Mouse (Mus musculus): ENCODE measurements around the gene Usp34. TPM values are rescaled to one million over a fixed set of nuclear protein-coding genes. Genes with fewer than 3 reads are reported as not detected.
"Not testable (repeated sequence)": the region's sequence is repeated elsewhere in the genome, so short reads cannot be mapped to it uniquely, and the experiment has no call there.

The Usp34 gene
- total RNA-seq, 2 experiments from 2014 or later: 89.0 to 101 TPM

DNA sequence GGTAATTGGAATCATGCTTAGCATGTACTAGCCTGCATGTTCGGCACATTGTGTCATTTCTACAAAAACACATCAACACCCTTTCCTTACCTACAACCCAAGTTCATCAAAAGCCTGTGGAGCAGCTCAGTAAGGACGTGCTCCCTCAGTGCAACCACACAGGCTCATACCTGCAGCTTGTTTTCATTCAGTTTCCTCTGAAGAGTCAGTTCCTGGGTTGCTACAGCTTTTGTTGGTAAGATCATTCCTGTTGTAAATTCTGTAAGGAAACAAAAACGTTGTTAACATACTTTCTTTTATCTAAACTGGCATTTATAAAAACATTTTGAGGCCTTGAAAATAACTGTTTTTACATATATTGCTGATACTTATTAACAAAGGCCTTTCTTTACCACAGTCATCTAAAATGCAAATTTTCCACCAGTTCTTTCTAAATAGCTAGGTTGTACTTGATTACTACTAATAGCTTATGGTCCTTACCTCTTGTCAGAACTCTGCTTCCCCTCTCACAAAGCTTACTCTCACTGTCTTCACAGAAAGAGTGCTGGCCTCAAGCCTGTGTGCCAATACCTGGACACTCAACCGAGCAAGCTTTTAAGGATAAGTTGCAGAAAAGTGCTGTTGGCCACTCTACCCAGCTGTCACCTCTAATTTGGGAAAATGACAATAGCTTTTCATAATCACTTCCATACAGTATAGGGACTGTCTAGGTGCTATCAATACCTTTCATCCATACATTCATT lies 185.5 kb downstream of the Usp34 start:
- intact Hi-C loops (cut with DNase I): loop anchor here (10.0 kb wide), 1 partner anchor 133 kb away; no protein-coding TSS in a partner anchor
- DNase-seq (ENCODE audit: low spot score in 2 of 2): no peak

DNA sequence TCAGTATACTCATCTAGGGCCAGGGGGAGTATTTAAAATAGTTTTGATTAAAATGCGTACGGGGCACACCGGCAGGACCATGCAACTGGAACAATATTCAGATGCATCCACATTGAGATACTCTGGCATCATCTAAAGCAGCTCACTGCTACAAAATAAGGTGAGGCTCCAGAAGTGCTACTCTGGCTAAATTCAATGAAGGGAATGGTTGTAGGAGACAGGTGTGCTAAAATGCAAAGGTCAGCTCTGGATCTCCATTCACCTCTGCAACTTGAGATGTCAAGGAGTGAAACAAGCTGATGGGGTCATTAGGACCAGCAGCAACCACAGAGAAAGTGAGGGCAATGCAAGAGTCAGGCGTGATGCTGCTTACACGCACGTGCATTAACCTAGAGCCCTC lies 188.5 kb downstream of the Usp34 start:
- no peak for DNase-seq (ENCODE audit: low spot score in 2 of 2)
- intact Hi-C loops (cut with DNase I): loop anchor here (5.0 to 10.0 kb wide), 2 partner anchors 72 to 130 kb away; no protein-coding TSS in a partner anchor

DNA sequence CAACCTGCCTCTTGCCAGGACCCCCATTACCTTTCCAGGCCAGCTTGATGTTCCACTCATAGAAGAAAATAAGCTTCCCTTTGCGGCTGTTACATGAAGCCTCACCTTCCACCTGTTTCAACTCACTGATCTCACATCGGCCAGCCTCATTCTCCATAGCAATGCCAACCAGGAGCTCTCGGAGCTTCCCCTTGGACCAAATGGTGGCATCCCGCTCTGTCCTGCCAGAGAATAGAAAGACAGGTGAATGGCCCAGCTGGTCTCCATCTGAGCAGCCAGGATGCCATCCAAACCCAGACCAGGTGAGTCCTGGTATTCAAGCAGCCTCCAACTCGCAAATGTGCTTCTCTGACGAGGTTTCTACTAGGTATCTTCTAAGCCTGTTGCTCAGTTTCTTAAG lies 190.0 kb downstream of the Usp34 start:
- intact Hi-C loops (cut with DNase I): loop anchor here (5.0 to 10.0 kb wide), 2 partner anchors 71 to 128 kb away; no protein-coding TSS in a partner anchor
- no peak for DNase-seq (ENCODE audit: low spot score in 2 of 2)

DNA sequence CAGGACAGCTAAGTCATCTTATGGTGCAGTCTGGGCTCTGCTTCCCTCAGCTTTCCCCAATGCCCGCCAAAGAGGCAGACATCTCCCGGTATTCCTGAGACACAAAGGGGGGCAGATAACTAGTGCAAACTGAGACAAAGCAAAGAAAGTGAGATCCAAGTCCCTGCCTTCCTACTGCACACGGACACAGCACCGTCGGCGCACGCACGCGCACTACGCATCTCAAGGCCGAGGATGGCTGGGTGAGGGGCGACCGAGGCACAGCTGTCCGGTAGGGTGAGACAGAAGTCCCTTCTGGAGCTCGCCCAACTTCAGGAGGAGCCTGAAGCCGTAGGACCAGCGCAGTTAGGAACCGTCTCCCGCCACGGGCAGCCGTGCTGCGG lies 190.6 kb downstream of the Usp34 start:
- intact Hi-C loops (cut with DNase I): loop anchor here (5.0 to 10.0 kb wide), 2 partner anchors 70 to 127 kb away; no protein-coding TSS in a partner anchor

DNA sequence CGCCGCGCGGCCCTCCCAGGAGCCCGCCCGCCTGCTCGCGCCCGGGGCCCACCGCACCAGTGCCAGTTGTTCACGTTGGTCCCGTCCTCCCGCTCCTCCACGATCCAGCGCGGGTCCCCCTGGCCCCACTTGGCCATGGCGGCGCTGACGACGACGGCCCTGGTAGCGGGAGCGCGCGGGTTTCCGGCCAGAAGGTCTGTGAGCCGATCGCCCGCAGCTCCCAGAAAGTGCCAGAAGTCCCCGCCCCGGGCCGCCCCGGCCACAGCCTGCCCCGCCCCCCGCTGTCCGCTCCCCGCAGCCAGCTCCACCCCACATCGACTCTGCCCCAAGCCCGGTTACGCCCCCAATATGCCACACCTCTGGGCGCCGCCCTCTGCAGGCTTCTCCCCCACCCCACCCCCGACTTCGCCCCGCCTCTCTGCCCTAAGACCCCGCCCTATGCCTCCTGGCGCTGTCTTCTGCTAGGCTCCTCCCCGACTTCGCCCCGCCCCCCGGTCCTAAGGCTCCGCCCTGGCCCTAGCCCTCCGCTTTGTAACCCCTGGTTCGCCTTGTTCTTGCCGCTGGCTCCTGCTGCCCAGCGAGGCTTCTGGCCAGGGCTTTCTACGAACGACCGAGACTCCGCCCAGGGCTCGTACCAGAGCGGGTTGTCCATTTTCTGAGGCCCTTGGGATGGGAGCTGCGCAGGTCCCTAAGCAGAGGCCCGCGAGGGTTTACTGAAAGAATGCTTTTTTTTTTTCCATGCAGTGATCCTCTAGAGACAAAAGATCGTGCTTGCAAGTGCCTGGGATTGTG lies 191.2 kb downstream of the Usp34 start, which contains the start of gene Ahsa2:
Ahsa2 (minus strand) TSS at position 313 of the 792 bp plus-strand sequence.
- intact Hi-C loops (cut with DNase I): loop anchor here (5.0 to 10.0 kb wide), 2 partner anchors 69 to 127 kb away; no protein-coding TSS in a partner anchor
- peak; percentile 91 to 92 for DNase-seq (ENCODE audit: low spot score in 2 of 2)

More for the DNA sequence above, 190.6 kb downstream of the Usp34 start:
- peak; percentile 67 to 69 for DNase-seq (ENCODE audit: low spot score in 2 of 2)

DNA sequence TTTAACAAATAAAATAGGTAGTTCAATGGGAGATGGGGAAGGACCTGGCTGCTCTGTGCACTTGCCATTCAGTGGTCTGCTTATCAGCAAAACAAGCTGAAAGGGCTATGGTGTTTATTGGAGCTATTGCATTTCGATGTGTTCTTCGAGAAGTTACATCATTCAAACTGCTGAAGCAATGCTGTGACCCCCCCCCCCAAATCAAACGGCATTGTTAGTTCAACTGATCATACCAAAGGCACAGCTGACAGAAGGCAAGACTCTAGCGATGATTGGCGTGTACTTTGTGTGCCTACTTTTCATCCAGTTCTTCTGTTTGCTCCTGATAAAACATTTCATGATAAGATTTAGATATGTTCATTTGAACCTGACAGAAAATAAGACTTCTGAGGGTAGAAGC lies 191.9 kb downstream of the Usp34 start:
- intact Hi-C loops (cut with DNase I): loop anchor here (5.0 to 10.0 kb wide), 2 partner anchors 69 to 126 kb away; no protein-coding TSS in a partner anchor
- no peak for DNase-seq (ENCODE audit: low spot score in 2 of 2)

DNA sequence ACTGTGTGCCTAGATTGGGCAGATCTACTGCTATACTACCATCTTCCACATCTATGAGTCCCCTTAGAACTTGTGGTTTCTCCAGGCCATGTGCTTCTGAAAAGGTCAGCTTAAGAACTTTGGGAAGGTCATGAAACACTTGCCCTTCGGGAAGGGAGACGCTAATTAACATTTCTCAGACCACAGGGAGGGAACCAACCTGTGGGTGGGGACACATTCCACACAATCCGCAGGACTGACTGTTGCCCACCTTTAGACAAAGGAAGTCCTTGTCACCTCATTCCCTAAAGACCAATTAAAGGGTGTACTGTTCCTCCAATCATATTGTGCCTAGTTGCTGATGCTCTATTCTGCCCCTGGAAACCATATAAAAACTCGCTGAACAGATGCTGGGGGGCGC lies 198.1 kb downstream of the Usp34 start:
- intact Hi-C loops (cut with DNase I); DNase-seq (ENCODE audit: low spot score in 2 of 2): not testable (repeated sequence)

DNA sequence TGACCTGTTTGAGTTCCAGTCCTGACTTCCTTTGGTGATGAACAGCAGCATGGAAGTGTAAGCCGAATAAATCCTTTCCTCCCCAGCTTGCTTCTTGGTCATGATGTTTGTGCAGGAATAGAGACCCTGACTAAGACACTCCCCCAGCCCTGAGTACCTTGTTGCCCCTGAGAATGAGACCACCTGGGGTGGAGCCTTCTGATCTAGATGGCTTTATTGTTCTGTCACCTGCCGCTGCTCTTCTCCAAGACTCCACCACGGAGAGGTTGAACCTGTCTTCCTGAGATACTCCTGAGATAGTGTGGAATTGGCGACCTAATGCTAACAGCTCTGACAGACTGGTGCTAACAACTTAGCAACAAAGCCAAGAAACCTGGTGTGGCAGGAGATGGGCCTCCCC lies 208.1 kb downstream of the Usp34 start:
- intact Hi-C loops (cut with DNase I); DNase-seq (ENCODE audit: low spot score in 2 of 2): not testable (repeated sequence)

DNA sequence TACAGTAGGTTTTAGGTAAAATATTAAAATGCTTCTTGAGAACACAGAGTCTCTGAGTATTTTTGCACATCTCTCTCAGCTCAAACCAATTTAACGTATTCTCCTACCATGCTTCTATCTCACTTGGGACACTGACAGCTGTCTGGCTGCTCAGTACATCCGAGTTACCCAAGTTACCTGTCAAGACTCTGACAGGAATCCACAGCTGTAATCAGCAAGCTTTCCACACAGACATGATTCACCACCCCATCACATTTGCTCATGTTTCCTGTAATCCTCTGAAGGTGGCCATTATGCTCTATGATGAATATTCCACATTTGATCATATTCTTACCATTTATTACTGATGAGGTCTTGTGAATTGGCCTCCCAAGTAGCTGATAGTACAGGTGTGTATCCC lies 208.6 kb downstream of the Usp34 start:
- no peak for DNase-seq (ENCODE audit: low spot score in 2 of 2)
- intact Hi-C loops (cut with DNase I): no loop called here

DNA sequence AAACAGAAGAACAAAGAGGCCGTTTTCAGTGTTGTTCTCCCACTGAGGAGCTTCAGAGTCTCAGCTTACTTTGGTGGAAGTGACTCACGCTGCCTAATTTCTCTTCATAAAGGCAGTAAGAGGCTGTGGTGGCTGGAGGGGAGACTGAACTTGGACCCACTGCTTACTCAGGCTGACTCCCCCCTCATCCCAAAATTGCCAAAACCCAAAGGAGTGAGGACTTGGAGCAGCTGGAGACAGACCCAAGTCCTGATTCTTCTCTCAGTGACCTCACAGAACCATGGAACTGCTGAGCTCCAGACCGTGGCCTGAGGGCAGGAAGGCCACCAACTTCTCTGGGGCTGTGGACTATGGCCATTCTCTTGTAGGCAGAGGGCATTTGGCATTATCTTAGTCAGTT lies 212.3 kb downstream of the Usp34 start:
- DNase-seq (ENCODE audit: low spot score in 2 of 2): no peak
- intact Hi-C loops (cut with DNase I): no loop called here

DNA sequence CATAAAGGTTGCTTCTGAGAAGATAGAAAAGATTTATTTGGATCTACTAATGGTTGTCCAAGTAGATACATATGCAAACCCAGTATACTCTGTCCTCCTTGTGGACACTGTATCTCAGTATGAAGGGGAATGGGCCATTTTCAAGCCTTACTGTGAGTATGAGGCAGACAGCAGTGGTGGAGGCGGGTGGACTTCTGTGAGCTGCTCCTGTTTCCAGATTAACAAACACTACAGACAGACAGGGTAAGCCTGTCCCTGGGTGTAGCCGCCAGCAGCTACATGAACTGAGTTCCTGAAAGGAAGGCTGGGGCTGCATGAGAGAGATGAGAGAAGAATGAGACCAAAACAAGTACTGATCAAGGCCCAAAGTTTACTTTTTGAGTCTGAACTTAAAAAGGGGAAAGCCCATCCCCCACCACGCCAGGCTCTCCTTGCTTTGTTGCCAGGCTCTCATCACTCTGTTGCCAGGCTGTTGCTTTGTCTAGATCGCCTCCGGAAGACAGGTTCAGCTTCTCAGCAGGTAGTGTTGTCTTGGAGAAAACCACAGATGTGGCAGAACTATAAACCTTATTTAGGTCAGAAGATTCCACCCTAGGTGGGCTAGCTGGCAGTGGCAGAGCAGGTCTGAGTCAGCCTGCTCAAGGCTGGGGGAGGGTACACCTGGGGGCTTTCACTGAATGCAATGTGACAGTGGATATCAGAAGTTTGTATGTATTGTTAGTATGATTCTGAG lies 213.9 kb downstream of the Usp34 start, which contains the start of gene 1700093K21Rik:
1700093K21Rik (minus strand) TSS at position 683 of the 733 bp plus-strand sequence.
- DNase-seq (ENCODE audit: low spot score in 2 of 2): peak in 1 of 2 experiments; percentile 4
- intact Hi-C loops (cut with DNase I): no loop called here

DNA sequence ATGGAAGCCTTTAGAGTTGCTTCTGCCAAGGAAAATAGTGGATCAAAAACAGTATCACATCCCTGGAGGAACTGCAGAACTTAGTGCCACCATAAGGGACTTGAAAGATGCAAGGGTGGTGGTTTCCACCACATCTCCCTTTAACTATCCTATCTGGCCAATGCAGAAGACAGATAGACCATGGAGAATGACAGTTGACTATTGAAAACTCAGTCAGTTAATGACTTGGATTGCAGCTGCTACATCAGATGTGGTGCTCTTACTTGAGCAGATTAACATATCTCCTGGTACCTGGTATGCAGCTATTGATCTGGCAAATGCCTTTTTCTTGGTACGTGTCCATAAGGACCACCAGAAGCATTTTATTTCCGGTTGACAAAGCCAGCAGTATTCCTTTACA lies 230.8 kb downstream of the Usp34 start:
- intact Hi-C loops (cut with DNase I): no loop called here
- no peak for DNase-seq (ENCODE audit: low spot score in 2 of 2)

Small RNA genes lying within 50 kb of the gene (microRNA-seq; reads per million reads assigned to microRNA genes)
- not detected for gene Gm47279

Other genes with a start within 250 kb of the Usp34 start
- gene Xpo1, start 50.9 kb upstream of the Usp34 start, total RNA-seq (2021): 10 to 100 TPM; 50.2 to 67.6 TPM
- gene Ahsa2, start 191.1 kb downstream of the Usp34 start, total RNA-seq (2021): 10 to 100 TPM; 37.9 to 45.3 TPM
- gene 1700093K21Rik, start 214.3 kb downstream of the Usp34 start, total RNA-seq (2021): under 1 TPM in 1 of 2 experiments, not detected in 1; 0.68 TPM